Mouse (Mus musculus) liver, postnatal 0 days (tissue): ENCODE results near the gene Zc3h12c.

Experiments used
- CTCF ChIP-seq: sonication (generic); IDR thresholded peaks from 2 replicates; pipeline ENCODE4 v1.5.1; 2016; ENCODE audit warnings: antibody characterized with exemption, low read depth
- EP300 ChIP-seq: IDR thresholded peaks from 2 replicates; pipeline ENCODE4 v1.6.1; 2016; ENCODE audit warnings: antibody characterized with exemption, low read depth, mild to moderate bottlenecking

DNA sequence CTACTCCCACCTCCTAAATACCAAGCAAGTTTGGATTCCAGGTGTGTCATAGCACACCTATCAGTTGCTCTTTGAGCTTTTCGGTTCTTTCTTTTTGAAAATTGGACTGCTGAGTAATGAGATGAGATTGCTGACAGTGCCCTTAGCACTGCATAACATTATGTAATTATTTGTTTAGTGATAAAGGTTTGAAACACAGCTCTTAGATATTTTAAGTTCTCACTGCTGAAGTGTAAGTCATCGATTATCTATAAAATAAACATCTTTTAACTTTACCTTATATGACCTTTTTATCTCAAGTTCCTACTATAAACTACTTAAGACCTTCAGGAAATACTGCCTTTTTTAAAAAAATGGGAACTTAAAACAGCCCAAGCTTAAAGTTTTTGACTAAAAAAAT lies 86.4 kb downstream of the Zc3h12c start:
- TF ChIP-seq CTCF: no peak
- no peak for TF ChIP-seq EP300
